Mouse (Mus musculus) small intestine, adult 2 months (tissue): ENCODE data around the gene Adamts14.

ENCODE experiments used
- CTCF ChIP-seq: fragments of 200-500 bp; IDR thresholded peaks from 2 replicates; pipeline ENCODE4 v1.5.1; 2012; ENCODE audit warnings: low read depth, mild to moderate bottlenecking, control low read depth, inconsistent platforms, low read length, moderate library complexity, mixed read lengths; ENCODE audit not compliant: insufficient replicate concordance, insufficient read length; ENCODE audit errors: extremely low read depth
- POLR2A ChIP-seq: fragments of 200-500 bp; IDR thresholded peaks from 2 replicates; pipeline ENCODE4 v1.6.1; 2012; ENCODE audit warnings: low read depth, mild to moderate bottlenecking, control low read depth, inconsistent platforms, low read length, moderate library complexity

GRCm38 (mm10) chr10:61258131-61258530, 15.1 kb downstream of the Adamts14 start:
- no peak for TF ChIP-seq CTCF
- TF ChIP-seq POLR2A: no peak
